Mouse (Mus musculus): ENCODE results near the gene Hpcal4. TPM values are rescaled to one million over a fixed set of nuclear protein-coding genes. Genes with fewer than 3 reads are reported as not detected.
A peak's percentile ranks its signal among the peaks of the same experiment; 100 is the strongest.

Hpcal4 gene
- polyA plus RNA-seq, 1 experiment: 0.82 TPM

GRCm38 (mm10) chr4:123193791-123194190 lies 10.8 kb downstream of the Hpcal4 start:
- TF ChIP-seq CTCF (IDR thresholded peaks at IDR 0.05; ENCODE audit: low read depth, low read length) (no peak), EP300 (IDR thresholded peaks at IDR 0.05; ENCODE audit: insufficient read depth, low read depth, low read length) (no peak), POLR2A (IDR thresholded peaks at IDR 0.05; ENCODE audit: insufficient read depth, low read length) (no peak)
- Histone ChIP-seq H3K27me3 (ENCODE audit: control insufficient read depth, insufficient read depth, low read length, poor library complexity, severe bottlenecking) (no peaks in the 10 kb centered on the region), H3K9ac (ENCODE audit: low read depth, poor library complexity, severe bottlenecking) (no peak overlapping the region)

GRCm38 (mm10) chr4:123196695-123197094 lies 13.7 kb downstream of the Hpcal4 start:
- H3K27me3 ChIP-seq (ENCODE audit: control insufficient read depth, insufficient read depth, low read length, poor library complexity, severe bottlenecking): no peaks in the 10 kb centered on the region
- TF ChIP-seq CTCF (IDR thresholded peaks at IDR 0.05; ENCODE audit: low read depth, low read length) (no peak), EP300 (IDR thresholded peaks at IDR 0.05; ENCODE audit: insufficient read depth, low read depth, low read length) (no peak), POLR2A (IDR thresholded peaks at IDR 0.05; ENCODE audit: insufficient read depth, low read length) (no peak)
- no peaks in the 10 kb centered on the region for H3K9me3 ChIP-seq (replicated peaks; ENCODE audit: control insufficient read depth, insufficient read depth, low read length, poor library complexity, severe bottlenecking)
- no peak overlapping the region for H3K9ac ChIP-seq (ENCODE audit: low read depth, poor library complexity, severe bottlenecking)
- no peak overlapping the region for H3K27ac ChIP-seq (ENCODE audit: insufficient read depth, low read length)
- H3K4me3 ChIP-seq (ENCODE audit: low read depth, low read length): no peak overlapping the region
- H3K36me3 ChIP-seq (ENCODE audit: control insufficient read depth, insufficient read depth, low read length, poor library complexity, severe bottlenecking): no peaks in the 10 kb centered on the region
- no peaks in the 10 kb centered on the region for H3K4me1 ChIP-seq (ENCODE audit: control insufficient read depth, insufficient read depth, low read length)

More at GRCm38 (mm10) chr4:123193791-123194190, 10.8 kb downstream of the Hpcal4 start:
- Histone ChIP-seq H3K4me1 (ENCODE audit: control insufficient read depth, insufficient read depth, low read length) (no peaks in the 10 kb centered on the region), H3K36me3 (ENCODE audit: control insufficient read depth, insufficient read depth, low read length, poor library complexity, severe bottlenecking) (no peaks in the 10 kb centered on the region), H3K4me3 (ENCODE audit: low read depth, low read length) (no peak overlapping the region), H3K27ac (ENCODE audit: insufficient read depth, low read length) (no peak overlapping the region), H3K9me3 (replicated peaks; ENCODE audit: control insufficient read depth, insufficient read depth, low read length, poor library complexity, severe bottlenecking) (no peaks in the 10 kb centered on the region)

GRCm38 (mm10) chr4:123200771-123201185 lies 17.8 kb downstream of the Hpcal4 start:
- H3K9me3 ChIP-seq (replicated peaks; ENCODE audit: control insufficient read depth, insufficient read depth, low read length, poor library complexity, severe bottlenecking): no peaks in the 10 kb centered on the region
- H3K27me3 ChIP-seq (ENCODE audit: control insufficient read depth, insufficient read depth, low read length, poor library complexity, severe bottlenecking): no peaks in the 10 kb centered on the region
- H3K27ac ChIP-seq (ENCODE audit: insufficient read depth, low read length): no peak overlapping the region

GRCm38 (mm10) chr4:123201186-123202093 lies 18.4 kb downstream of the Hpcal4 start, which contains the start of gene Nt5c1a:
Gene Nt5c1a (plus strand): TSS chr4:123201504.
- Histone ChIP-seq H3K36me3 (ENCODE audit: control insufficient read depth, insufficient read depth, low read length, poor library complexity, severe bottlenecking) (no peaks in the 10 kb centered on the region), H3K9ac (ENCODE audit: low read depth, poor library complexity, severe bottlenecking) (peak within 1 kb of the TSS; percentile 36; the same call in 1 of the 2 replicates)
- TF ChIP-seq CTCF (IDR thresholded peaks at IDR 0.05; ENCODE audit: low read depth, low read length): no peak
- TF ChIP-seq POLR2A (IDR thresholded peaks at IDR 0.05; ENCODE audit: insufficient read depth, low read length): no peak
- TF ChIP-seq EP300 (IDR thresholded peaks at IDR 0.05; ENCODE audit: insufficient read depth, low read depth, low read length): no peak

More at GRCm38 (mm10) chr4:123200771-123201185, 17.8 kb downstream of the Hpcal4 start:
- no peaks in the 10 kb centered on the region for H3K4me1 ChIP-seq (ENCODE audit: control insufficient read depth, insufficient read depth, low read length)
- H3K9ac ChIP-seq (ENCODE audit: low read depth, poor library complexity, severe bottlenecking): peak overlapping the region; percentile 36; the same call in 1 of the 2 replicates
- H3K36me3 ChIP-seq (ENCODE audit: control insufficient read depth, insufficient read depth, low read length, poor library complexity, severe bottlenecking): no peaks in the 10 kb centered on the region
- H3K4me3 ChIP-seq (ENCODE audit: low read depth, low read length): peak overlapping the region; percentile 76
- TF ChIP-seq EP300 (IDR thresholded peaks at IDR 0.05; ENCODE audit: insufficient read depth, low read depth, low read length): no peak
- no peak for TF ChIP-seq POLR2A (IDR thresholded peaks at IDR 0.05; ENCODE audit: insufficient read depth, low read length)
- TF ChIP-seq CTCF (IDR thresholded peaks at IDR 0.05; ENCODE audit: low read depth, low read length): peak; percentile 80

GRCm38 (mm10) chr4:123202094-123202420 lies 19.0 kb downstream of the Hpcal4 start:
- Histone ChIP-seq H3K27me3 (ENCODE audit: control insufficient read depth, insufficient read depth, low read length, poor library complexity, severe bottlenecking) (no peaks in the 10 kb centered on the region), H3K4me1 (ENCODE audit: control insufficient read depth, insufficient read depth, low read length) (no peaks in the 10 kb centered on the region), H3K36me3 (ENCODE audit: control insufficient read depth, insufficient read depth, low read length, poor library complexity, severe bottlenecking) (no peaks in the 10 kb centered on the region), H3K27ac (ENCODE audit: insufficient read depth, low read length) (no peak overlapping the region), H3K9me3 (replicated peaks; ENCODE audit: control insufficient read depth, insufficient read depth, low read length, poor library complexity, severe bottlenecking) (no peaks in the 10 kb centered on the region), H3K4me3 (ENCODE audit: low read depth, low read length) (no peak overlapping the region), H3K9ac (ENCODE audit: low read depth, poor library complexity, severe bottlenecking) (no peak overlapping the region)
- TF ChIP-seq EP300 (IDR thresholded peaks at IDR 0.05; ENCODE audit: insufficient read depth, low read depth, low read length) (no peak), POLR2A (IDR thresholded peaks at IDR 0.05; ENCODE audit: insufficient read depth, low read length) (no peak)

More at GRCm38 (mm10) chr4:123201186-123202093, 18.4 kb downstream of the Hpcal4 start, which contains the start of gene Nt5c1a:
- Histone ChIP-seq H3K27ac (ENCODE audit: insufficient read depth, low read length) (no peak within 1 kb of the TSS), H3K9me3 (replicated peaks; ENCODE audit: control insufficient read depth, insufficient read depth, low read length, poor library complexity, severe bottlenecking) (no peaks in the 10 kb centered on the region), H3K4me3 (ENCODE audit: low read depth, low read length) (peak within 1 kb of the TSS; percentile 76), H3K4me1 (ENCODE audit: control insufficient read depth, insufficient read depth, low read length) (no peaks in the 10 kb centered on the region), H3K27me3 (ENCODE audit: control insufficient read depth, insufficient read depth, low read length, poor library complexity, severe bottlenecking) (no peaks in the 10 kb centered on the region)

- Histone ChIP-seq H3K36me3 (ENCODE audit: control insufficient read depth, insufficient read depth, low read length, poor library complexity, severe bottlenecking) (no peaks in the 10 kb centered on the region), H3K9me3 (replicated peaks; ENCODE audit: control insufficient read depth, insufficient read depth, low read length, poor library complexity, severe bottlenecking) (no peaks in the 10 kb centered on the region), H3K27me3 (ENCODE audit: control insufficient read depth, insufficient read depth, low read length, poor library complexity, severe bottlenecking) (no peaks in the 10 kb centered on the region), H3K27ac (ENCODE audit: insufficient read depth, low read length) (no peak overlapping the region), H3K9ac (ENCODE audit: low read depth, poor library complexity, severe bottlenecking) (no peak overlapping the region), H3K4me1 (ENCODE audit: control insufficient read depth, insufficient read depth, low read length) (no peaks in the 10 kb centered on the region), H3K4me3 (ENCODE audit: low read depth, low read length) (no peak overlapping the region)
- TF ChIP-seq POLR2A (IDR thresholded peaks at IDR 0.05; ENCODE audit: insufficient read depth, low read length) (no peak), EP300 (IDR thresholded peaks at IDR 0.05; ENCODE audit: insufficient read depth, low read depth, low read length) (no peak), CTCF (IDR thresholded peaks at IDR 0.05; ENCODE audit: low read depth, low read length) (no peak)
Observed at GRCm38 (mm10) chr4:123207337-123207736, 24.3 kb downstream of the Hpcal4 start.
